Comparison of ENCODE assay signal across 19 mouse cellular contexts in genomic region chr19:37999941-38000340, GRCm38 (mm10).
"Had no signal": no experiment of that assay in that cellular context is flagged by ENCODE, and none has a peak within 500 bp of the region (broad histone marks: within the 10 kb centered on the region; RNA-seq: fewer than 3 reads in every experiment).

No protein-coding gene starts in this region.

- H3K27ac ChIP-seq: midbrain, embryonic 10.5 days; midbrain, embryonic 12.5 days; neural tube, embryonic 13.5 days; neural tube, embryonic 15.5 days had no signal

- ATAC-seq: midbrain, embryonic 16.5 days had no signal

- H3K36me3 ChIP-seq: midbrain, embryonic 10.5 days; midbrain, embryonic 12.5 days; neural tube, embryonic 13.5 days; neural tube, embryonic 15.5 days had no signal

- DNase-seq: lung, adult 18-20 months; lung, embryonic 14.5 days; lung, postnatal 10 days; lung, postnatal 4 days; midbrain, embryonic 14.5 days; retina, postnatal 1 day; right cerebral cortex, adult 18-20 months; right cerebral cortex, postnatal 14 days; right cerebral cortex, postnatal 4 days; spleen, adult 18-20 months; thymus, adult 18-20 months; thymus, postnatal 14 days; thymus, postnatal 36 days had no signal

- H3K4me3 ChIP-seq: midbrain, embryonic 10.5 days; midbrain, embryonic 12.5 days; myocyte; neural tube, embryonic 13.5 days; neural tube, embryonic 15.5 days had no signal

- H3K4me1 ChIP-seq: midbrain, embryonic 12.5 days had no signal

- H3K9ac ChIP-seq: lung, embryonic 14.5 days; midbrain, embryonic 12.5 days; neural tube, embryonic 13.5 days; neural tube, embryonic 15.5 days had no signal

- H3K27me3 ChIP-seq: midbrain, embryonic 12.5 days; neural tube, embryonic 13.5 days; neural tube, embryonic 15.5 days had no signal
